Comparison of ENCODE assay signal across 30 mouse cellular contexts in the genomic region with DNA sequence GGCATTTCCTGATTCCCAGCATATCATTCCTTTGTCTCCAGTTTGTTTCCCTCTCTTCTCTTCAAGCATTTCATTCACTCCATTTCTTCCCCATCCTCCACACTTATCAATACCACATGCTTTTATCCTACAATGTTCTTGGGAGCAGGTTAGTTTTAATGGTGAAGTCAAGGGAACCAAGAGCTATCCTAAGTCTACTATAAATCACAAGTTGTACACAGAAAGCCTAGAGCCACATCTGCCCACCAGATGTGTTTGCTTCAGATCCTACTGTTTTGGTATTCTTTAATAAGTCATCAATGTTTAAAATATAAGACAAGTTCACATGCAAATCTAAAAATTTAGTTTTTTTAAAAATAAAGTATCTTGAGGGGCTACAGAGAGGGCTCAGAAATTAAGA. TPM values are rescaled to one million over a fixed set of nuclear protein-coding genes. Genes with fewer than 3 reads are reported as not detected.
DNase-seq lines count a peak whose midpoint lies in the region; ATAC-seq lines count a peak whose summit lies in the region.
"Had no signal": no experiment of that assay in that cellular context is flagged by ENCODE, and none has a peak within 500 bp of the region (broad histone marks: within the 10 kb centered on the region; RNA-seq: fewer than 3 reads in every experiment).

No protein-coding gene starts in this region.

- H3K9ac ChIP-seq in heart, embryonic 13.5 days = 0 out of 2 replicates have a peak overlapping the region, but pooled peaks have one; percentile 11
- no peak overlapping the region for H3K9ac ChIP-seq in limb, embryonic 12.5 days (replicated peaks)
- H3K9ac ChIP-seq: forebrain, embryonic 13.5 days; hindbrain, embryonic 12.5 days; lung, embryonic 15.5 days; midbrain, embryonic 12.5 days; neural tube, embryonic 15.5 days had no signal

- no peak for ATAC-seq in heart, embryonic 13.5 days (ENCODE audit: extremely low read depth, insufficient number of reproducible peaks, low FRiP score, low TSS enrichment)
- ATAC-seq in limb, embryonic 12.5 days (ENCODE audit: insufficient number of reproducible peaks, insufficient read depth, low FRiP score, low TSS enrichment, low read depth) = no peak
- no peak for ATAC-seq in monocyte, adult 5-6 weeks (replicated peaks; ENCODE audit: insufficient number of reproducible peaks, low FRiP score, low TSS enrichment, poor library complexity, severe bottlenecking)
- ATAC-seq: forebrain, embryonic 13.5 days; hindbrain, postnatal 0 days; intestine, embryonic 16.5 days; Patski had no signal

- no peak overlapping the region for H3K4me3 ChIP-seq in heart, embryonic 13.5 days
- no peak overlapping the region for H3K4me3 ChIP-seq in limb, embryonic 12.5 days (replicated peaks)
- H3K4me3 ChIP-seq: forebrain, embryonic 13.5 days; hindbrain, embryonic 12.5 days; lung, embryonic 15.5 days; midbrain, embryonic 12.5 days; neural tube, embryonic 15.5 days had no signal

- no peaks in the 10 kb centered on the region for H3K36me3 ChIP-seq in heart, embryonic 13.5 days
- H3K36me3 ChIP-seq in limb, embryonic 12.5 days = no peaks in the 10 kb centered on the region
- H3K36me3 ChIP-seq: hindbrain, embryonic 12.5 days; lung, embryonic 15.5 days; neural tube, embryonic 15.5 days had no signal

- peak; percentile 44 for DNase-seq in embryo, embryonic 10.5 days (ENCODE audit: low spot score)
- DNase-seq in embryo, embryonic 9.5 days (ENCODE audit: extremely low spot score) = no peak
- no peak for DNase-seq in heart, postnatal 4 days
- DNase-seq in embryo, embryonic 11.5 days (ENCODE audit: low read depth, low spot score) = peak; percentile 29
- no peak for DNase-seq in adrenal gland, adult 8-10 months
- DNase-seq: adrenal gland, postnatal 25 days; cerebellum, adult 11-12 months; cerebellum, postnatal 10 days; gastrocnemius, postnatal 14 days; kidney, adult 8-10 months; kidney, postnatal 4 days; left cerebral cortex, postnatal 4 days; retina, postnatal 1 day; right cerebral cortex, postnatal 25 days; spleen, adult 18-20 months; thymus, postnatal 25 days had no signal

- no peaks in the 10 kb centered on the region for H3K9me3 ChIP-seq in heart, embryonic 13.5 days
- H3K9me3 ChIP-seq in limb, embryonic 12.5 days = no peaks in the 10 kb centered on the region
- H3K9me3 ChIP-seq: forebrain, embryonic 13.5 days; G1E; hindbrain, embryonic 12.5 days; lung, embryonic 15.5 days; neural tube, embryonic 15.5 days had no signal

- peaks cover 87% of the 10 kb centered on the region for H3K4me1 ChIP-seq in heart, embryonic 13.5 days
- H3K4me1 ChIP-seq in limb, embryonic 12.5 days (replicated peaks) = peaks cover 44% of the 10 kb centered on the region

- H3K27me3 ChIP-seq in heart, embryonic 13.5 days (replicated peaks) = no peaks in the 10 kb centered on the region
- no peaks in the 10 kb centered on the region for H3K27me3 ChIP-seq in limb, embryonic 12.5 days
- H3K27me3 ChIP-seq: forebrain, embryonic 13.5 days; hindbrain, embryonic 12.5 days; lung, embryonic 15.5 days; midbrain, embryonic 12.5 days; neural tube, embryonic 15.5 days; Patski had no signal

- peak overlapping the region; percentile 40; the same call in 1 of the 2 replicates for H3K4me2 ChIP-seq in heart, embryonic 13.5 days
- H3K4me2 ChIP-seq in limb, embryonic 12.5 days = no peak overlapping the region
- H3K4me2 ChIP-seq: forebrain, embryonic 13.5 days; hindbrain, embryonic 12.5 days; liver, embryonic 11.5 days; lung, embryonic 15.5 days; midbrain, embryonic 12.5 days; neural tube, embryonic 15.5 days had no signal

- peak overlapping the region; percentile 67 for H3K27ac ChIP-seq in heart, embryonic 13.5 days (replicated peaks)
- H3K27ac ChIP-seq in limb, embryonic 12.5 days = peak overlapping the region; percentile 51
- H3K27ac ChIP-seq: forebrain, embryonic 13.5 days; hindbrain, embryonic 12.5 days; hindbrain, postnatal 0 days; kidney, postnatal 0 days; lung, embryonic 15.5 days; midbrain, embryonic 12.5 days; neural tube, embryonic 15.5 days had no signal

RNA-seq across cellular contexts. Expression of a gene that starts 27.6 kb away (rescaled TPM):
- 11.7 and 11.8 TPM in 2 replicates for polyA plus RNA-seq in heart, embryonic 13.5 days (2015; fragmentation: Nextera tagmentation; extraction: Ambion mirVana)
- 100 to 1,000 TPM; 138 to 140 TPM for total RNA-seq in heart, postnatal 4 days (2021)
- polyA plus RNA-seq in limb, embryonic 12.5 days (2016; fragmentation: Nextera tagmentation; extraction: Ambion mirVana) = 16.0 and 16.7 TPM in 2 replicates
- 11.1 to 28.0 TPM (median 16.4 TPM) in 3 replicates for total RNA-seq in monocyte, adult 5-6 weeks (2017)
- total RNA-seq in adrenal gland, adult 8-10 months (2022) = 10 to 100 TPM; 68.7 to 89.1 (median 80.5) TPM

Comparison
In these comparisons a context has a peak if more than half of its experiments do, and no peak if none do; other contexts are left out.
1. DNase-seq: peak in embryo, embryonic 10.5 days (single experiment) and embryo, embryonic 11.5 days (single experiment); none in embryo, embryonic 9.5 days (single experiment), heart, postnatal 4 days (single experiment) and adrenal gland, adult 8-10 months (single experiment).